ENCODE assay signal across 11 mouse cellular contexts in the genomic region with DNA sequence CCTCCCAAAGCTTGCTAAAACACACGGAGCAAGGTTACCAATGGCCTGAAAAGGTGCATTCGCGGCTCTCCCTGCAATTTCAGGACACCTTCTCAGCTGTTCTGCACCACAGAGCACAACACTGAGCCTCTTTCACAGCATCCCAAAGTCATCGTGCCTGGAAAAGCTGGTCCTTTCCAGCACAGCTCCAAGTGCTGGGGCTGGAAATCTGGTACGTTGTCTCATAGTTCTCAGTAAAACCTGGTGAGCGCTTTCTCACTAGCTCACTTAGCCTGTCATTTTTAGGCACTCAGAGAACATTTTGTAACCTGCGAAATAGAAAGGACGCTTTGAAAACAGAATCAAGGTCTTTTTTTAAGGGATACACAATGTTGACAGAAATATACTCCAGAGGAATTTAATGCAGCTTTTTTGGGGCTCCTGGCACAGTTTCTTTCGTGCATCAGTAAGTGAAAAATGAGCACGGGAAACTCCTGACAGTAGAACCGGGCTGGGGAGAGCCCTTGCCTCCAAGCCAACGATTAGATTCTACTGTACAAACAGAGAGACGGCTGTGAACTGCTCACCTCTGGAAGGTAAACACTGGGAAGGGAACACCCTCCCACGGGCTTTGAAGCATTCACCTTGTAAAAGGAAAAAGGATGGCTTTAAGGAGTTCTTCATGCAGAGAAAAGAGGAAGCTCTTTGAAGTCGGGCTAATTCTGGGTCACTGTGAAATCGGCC.
DNase-seq lines count a peak whose midpoint lies in the region; ATAC-seq and TF ChIP-seq lines count a peak whose summit lies in the region.
"Had no signal": no experiment of that assay in that cellular context is flagged by ENCODE, and none has a peak within 500 bp of the region (broad histone marks: within the 10 kb centered on the region; RNA-seq: fewer than 3 reads in every experiment).

No protein-coding gene starts in this region.

- H3K4me2 ChIP-seq in hindbrain, embryonic 15.5 days: peak overlapping the region; percentile 16; the same call in 1 of the 2 replicates
- H3K4me2 ChIP-seq in hindbrain, embryonic 11.5 days (replicated peaks; ENCODE audit: low read depth, low read length): no peak overlapping the region
- peak overlapping the region; percentile 20 for H3K4me2 ChIP-seq in neural tube, embryonic 15.5 days
- H3K4me2 ChIP-seq in stomach, embryonic 15.5 days: peak overlapping the region; percentile 27; the same call in 1 of the 2 replicates

- intact Hi-C loops in left cerebral cortex, adult 2 months (cut with DNase I): no loop called here
- intact Hi-C loops in heart, adult 2 months (cut with DNase I): no loop called here

- H3K36me3 ChIP-seq in hindbrain, embryonic 15.5 days: no peaks in the 10 kb centered on the region
- no peaks in the 10 kb centered on the region for H3K36me3 ChIP-seq in hindbrain, embryonic 11.5 days (ENCODE audit: control insufficient read depth, insufficient read depth, low read length)
- H3K36me3 ChIP-seq in neural tube, embryonic 15.5 days: no peaks in the 10 kb centered on the region
- no peaks in the 10 kb centered on the region for H3K36me3 ChIP-seq in stomach, embryonic 15.5 days
- H3K36me3 ChIP-seq in heart, adult 2 months (ENCODE audit: control insufficient read depth, insufficient read depth, low read length): no peaks in the 10 kb centered on the region

- no peak for TF ChIP-seq POLR2A in heart, adult 2 months (IDR thresholded peaks at IDR 0.05; ENCODE audit: insufficient read depth, low read depth, low read length)

- no peaks in the 10 kb centered on the region for H3K27me3 ChIP-seq in hindbrain, embryonic 15.5 days
- no peaks in the 10 kb centered on the region for H3K27me3 ChIP-seq in hindbrain, embryonic 11.5 days (ENCODE audit: control insufficient read depth, insufficient read depth, low read length)
- H3K27me3 ChIP-seq in neural tube, embryonic 15.5 days (replicated peaks): no peaks in the 10 kb centered on the region
- no peaks in the 10 kb centered on the region for H3K27me3 ChIP-seq in stomach, embryonic 15.5 days (replicated peaks)
- no peaks in the 10 kb centered on the region for H3K27me3 ChIP-seq in heart, adult 2 months (ENCODE audit: control insufficient read depth, insufficient read depth, low read length)

- H3K4me3 ChIP-seq in hindbrain, embryonic 15.5 days: no peak overlapping the region
- H3K4me3 ChIP-seq in hindbrain, embryonic 11.5 days (ENCODE audit: low read depth, low read length): no peak overlapping the region
- no peak overlapping the region for H3K4me3 ChIP-seq in neural tube, embryonic 15.5 days (replicated peaks)
- peak overlapping the region; percentile 4 for H3K4me3 ChIP-seq in left cerebral cortex, adult 2 months
- no peak overlapping the region for H3K4me3 ChIP-seq in stomach, embryonic 15.5 days (replicated peaks)
- H3K4me3 ChIP-seq in heart, adult 2 months: no peak overlapping the region

- TF ChIP-seq CTCF in left cerebral cortex, adult 2 months (IDR thresholded peaks at IDR 0.05): no peak
- no peak for TF ChIP-seq CTCF in heart, adult 2 months (IDR thresholded peaks at IDR 0.05)

- no peak for ATAC-seq in hindbrain, embryonic 15.5 days (ENCODE audit: low FRiP score, low read depth)
- ATAC-seq in hindbrain, embryonic 11.5 days (ENCODE audit: low FRiP score): no peak
- ATAC-seq in neural tube, embryonic 15.5 days (ENCODE audit: low FRiP score): no peak
- ATAC-seq in stomach, embryonic 15.5 days (ENCODE audit: insufficient read depth, low FRiP score, low read depth): peak; percentile 82; the same call in 1 of the 2 replicates
- ATAC-seq: forebrain, embryonic 16.5 days had no signal

- H3K9me3 ChIP-seq in hindbrain, embryonic 15.5 days: no peaks in the 10 kb centered on the region
- H3K9me3 ChIP-seq in hindbrain, embryonic 11.5 days (ENCODE audit: control insufficient read depth, low read length): no peaks in the 10 kb centered on the region
- no peaks in the 10 kb centered on the region for H3K9me3 ChIP-seq in neural tube, embryonic 15.5 days (replicated peaks)
- H3K9me3 ChIP-seq in stomach, embryonic 15.5 days: no peaks in the 10 kb centered on the region

- no peak overlapping the region for H3K27ac ChIP-seq in hindbrain, embryonic 15.5 days (replicated peaks)
- H3K27ac ChIP-seq in hindbrain, embryonic 11.5 days (ENCODE audit: low read depth, low read length): no peak overlapping the region
- no peak overlapping the region for H3K27ac ChIP-seq in neural tube, embryonic 15.5 days (replicated peaks)
- H3K27ac ChIP-seq in left cerebral cortex, adult 2 months: no peak overlapping the region
- peak overlapping the region; percentile 57; the same call in 1 of the 2 replicates for H3K27ac ChIP-seq in stomach, embryonic 15.5 days
- H3K27ac ChIP-seq in heart, adult 2 months: no peak overlapping the region

- TF ChIP-seq EP300 in heart, adult 2 months (IDR thresholded peaks at IDR 0.05; ENCODE audit: insufficient read depth, low read depth, low read length): no peak

- H3K9ac ChIP-seq in hindbrain, embryonic 15.5 days: no peak overlapping the region
- H3K9ac ChIP-seq in hindbrain, embryonic 11.5 days (ENCODE audit: low read depth, low read length): no peak overlapping the region
- no peak overlapping the region for H3K9ac ChIP-seq in neural tube, embryonic 15.5 days (replicated peaks)
- no peak overlapping the region for H3K9ac ChIP-seq in stomach, embryonic 15.5 days
- H3K9ac ChIP-seq in heart, adult 2 months (ENCODE audit: low read depth, low read length): no peak overlapping the region

- H3K79me2 ChIP-seq in heart, adult 2 months (replicated peaks; ENCODE audit: control insufficient read depth, insufficient read depth, low read length): no peaks in the 10 kb centered on the region

- WGBS in hindbrain, embryonic 15.5 days: 45% methylated on average over 16 of the region's 16 CpGs
- WGBS in hindbrain, embryonic 11.5 days: 50% methylated on average over 16 of the region's 16 CpGs
- WGBS in neural tube, embryonic 15.5 days: 46% methylated on average over 16 of the region's 16 CpGs
- 33% methylated on average over 16 of the region's 16 CpGs for WGBS in stomach, embryonic 15.5 days
- 60% methylated on average over 16 of the region's 16 CpGs for WGBS in heart, adult 2 months

- no peak for DNase-seq in hindbrain, embryonic 11.5 days (ENCODE audit: low spot score)
- DNase-seq in neural tube, embryonic 10.5 days (ENCODE audit: extremely low spot score, low spot score): no peak
- DNase-seq in left cerebral cortex, adult 2 months (ENCODE audit: extremely low spot score in 1 of 2, low spot score in 2 of 2): no peak
- DNase-seq in heart, adult 2 months: no peak
- DNase-seq in cerebellum, adult 11-12 months: no peak
- DNase-seq: cerebellum, adult 9-10 months; heart, postnatal 14 days had no signal

- H3K4me1 ChIP-seq in hindbrain, embryonic 15.5 days (replicated peaks): peaks cover 4% of the 10 kb centered on the region; the same call in 1 of the 2 replicates
- H3K4me1 ChIP-seq in hindbrain, embryonic 11.5 days (replicated peaks; ENCODE audit: control insufficient read depth, insufficient read depth, low read length): no peaks in the 10 kb centered on the region
- H3K4me1 ChIP-seq in neural tube, embryonic 15.5 days: no peaks in the 10 kb centered on the region
- 0 out of 2 replicates have a peak, but pooled peaks cover 2% of the 10 kb centered on the region for H3K4me1 ChIP-seq in stomach, embryonic 15.5 days
- no peaks in the 10 kb centered on the region for H3K4me1 ChIP-seq in heart, adult 2 months (ENCODE audit: control insufficient read depth, insufficient read depth, low read length)
